Comparison of ENCODE assay signal across 10 mouse cellular contexts in the genomic region with DNA sequence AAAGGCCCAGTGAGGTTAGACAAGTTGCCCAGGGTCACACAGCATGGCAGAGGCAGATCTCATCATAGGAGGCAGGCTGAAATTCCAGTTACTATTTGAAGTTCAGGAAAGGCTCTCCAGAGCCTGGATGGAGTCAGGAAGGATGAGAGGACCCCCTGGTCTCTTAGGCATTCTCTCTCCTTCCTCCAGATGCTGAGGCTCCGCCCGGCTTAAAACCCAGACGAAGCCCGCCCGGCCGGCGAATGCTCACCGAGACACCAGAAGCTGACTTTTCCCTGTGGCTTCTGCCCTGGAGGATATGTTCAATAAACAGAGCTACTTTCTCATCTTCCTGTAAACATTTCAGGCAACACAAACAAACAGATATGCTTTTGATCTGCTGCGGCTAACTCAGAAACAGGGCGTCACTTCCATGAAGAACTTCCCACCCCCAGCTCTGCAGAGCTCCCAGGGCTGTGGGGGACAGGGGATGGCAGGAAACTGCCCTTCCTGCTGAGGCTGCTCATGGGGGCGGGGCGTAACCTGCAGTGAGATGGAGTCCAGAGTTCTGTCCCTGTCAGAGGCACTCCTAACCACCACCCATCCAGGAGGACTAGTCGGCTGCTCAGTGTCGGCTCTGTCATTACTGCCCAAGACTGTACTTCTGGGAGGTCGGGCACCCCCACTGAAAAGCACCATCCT. TPM values are rescaled to one million over a fixed set of nuclear protein-coding genes. Genes with fewer than 3 reads are reported as not detected.
DNase-seq lines count a peak whose midpoint lies in the region; ATAC-seq and TF ChIP-seq lines count a peak whose summit lies in the region.
"Had no signal": no experiment of that assay in that cellular context is flagged by ENCODE, and none has a peak within 500 bp of the region (broad histone marks: within the 10 kb centered on the region; RNA-seq: fewer than 3 reads in every experiment).

No protein-coding gene starts in this region.

- WGBS in hindbrain, postnatal 0 days: 39% methylated on average over 15 of the region's 15 CpGs

- H3K36me3 ChIP-seq in megakaryocyte, embryonic 14.5 days (replicated peaks; ENCODE audit: low read length): no peaks in the 10 kb centered on the region
- H3K36me3 ChIP-seq in hindbrain, postnatal 0 days (ENCODE audit: insufficient read depth, low read length): no peaks in the 10 kb centered on the region

- H3K9me3 ChIP-seq in megakaryocyte, embryonic 14.5 days: no peaks in the 10 kb centered on the region
- no peaks in the 10 kb centered on the region for H3K9me3 ChIP-seq in hindbrain, postnatal 0 days (ENCODE audit: low read length)
- H3K9me3 ChIP-seq: neural tube, embryonic 12.5 days had no signal

- peak overlapping the region; percentile 20 for H3K4me3 ChIP-seq in megakaryocyte, embryonic 14.5 days (replicated peaks)
- H3K4me3 ChIP-seq in hindbrain, postnatal 0 days (ENCODE audit: low read length): no peak overlapping the region
- H3K4me3 ChIP-seq: neural tube, embryonic 12.5 days had no signal

- ATAC-seq in megakaryocyte, adult 5-6 weeks (ENCODE audit: poor library complexity, severe bottlenecking): no peak
- ATAC-seq in granulocyte monocyte progenitor cell, adult 5-6 weeks (replicated peaks; ENCODE audit: poor library complexity, severe bottlenecking): peak; percentile 49
- ATAC-seq in hindbrain, postnatal 0 days: no peak
- ATAC-seq in monocyte, adult 5-6 weeks (replicated peaks; ENCODE audit: insufficient number of reproducible peaks, low FRiP score, low TSS enrichment, poor library complexity, severe bottlenecking): no peak

- H3K4me2 ChIP-seq in hindbrain, postnatal 0 days (ENCODE audit: low read depth, low read length): no peak overlapping the region
- H3K4me2 ChIP-seq: neural tube, embryonic 12.5 days had no signal

- H3K27ac ChIP-seq in hindbrain, postnatal 0 days: peak overlapping the region; percentile 59
- H3K27ac ChIP-seq: neural tube, embryonic 12.5 days had no signal

- H3K4me1 ChIP-seq in megakaryocyte, embryonic 14.5 days: peaks cover 18% of the 10 kb centered on the region
- peaks cover 72% of the 10 kb centered on the region for H3K4me1 ChIP-seq in hindbrain, postnatal 0 days (ENCODE audit: insufficient read depth, low read length)

- peaks cover 84% of the 10 kb centered on the region for H3K27me3 ChIP-seq in megakaryocyte, embryonic 14.5 days (replicated peaks)
- no peaks in the 10 kb centered on the region for H3K27me3 ChIP-seq in hindbrain, postnatal 0 days (ENCODE audit: insufficient read depth, low read length)
- H3K27me3 ChIP-seq: neural tube, embryonic 12.5 days had no signal

- no peak for DNase-seq in hindbrain, postnatal 0 days (ENCODE audit: low spot score)
- peak; percentile 80 to 89 for DNase-seq in lung, adult 18-20 months
- DNase-seq in ovary, postnatal 14 days (ENCODE audit: low spot score): no peak
- no peak for DNase-seq in layer of hippocampus, postnatal 36 days

- no peak for TF ChIP-seq CTCF in hindbrain, postnatal 0 days (IDR thresholded peaks at IDR 0.05; ENCODE audit: low read depth)

- H3K9ac ChIP-seq in hindbrain, postnatal 0 days (replicated peaks; ENCODE audit: low read length): no peak overlapping the region
- H3K9ac ChIP-seq: neural tube, embryonic 12.5 days had no signal

RNA-seq across cellular contexts. Expression of a gene that starts 13.9 kb away (rescaled TPM):
- polyA plus RNA-seq in megakaryocyte, embryonic 14.5 days (2012; ENCODE audit: insufficient read depth, low replicate concordance): 0.13 TPM in 1 of 2 replicates, not detected in the other
- 0.11 and 0.18 TPM in 2 replicates for total RNA-seq in megakaryocyte, adult 5-6 weeks (2015)
- total RNA-seq in megakaryocyte, adult 5-6 weeks (2017): 0.22 TPM in 1 of 2 replicates, not detected in the other
- total RNA-seq in granulocyte monocyte progenitor cell, adult 5-6 weeks (2014; fragmentation: Nextera tagmentation): 2.0 TPM in 1 of 2 replicates, not detected in the other
- total RNA-seq in granulocyte monocyte progenitor cell, adult 5-6 weeks (2017): not detected in 2 replicates
- total RNA-seq in hindbrain, postnatal 0 days (2014; rRNA removed): 42.6 and 47.2 TPM in 2 replicates
- polyA plus RNA-seq in hindbrain, postnatal 0 days (2015; fragmentation: Nextera tagmentation; extraction: Ambion mirVana): 24.7 and 25.0 TPM in 2 replicates
- total RNA-seq in monocyte, adult 5-6 weeks (2017): 0.49 TPM in 1 of 3 replicates, not detected in the others
- 100 to 1,000 TPM; 238 TPM for total RNA-seq in layer of hippocampus, postnatal 36 days (2021)
- total RNA-seq: MEL had no signal

Comparison
In these comparisons a context has a peak if more than half of its experiments do, and no peak if none do; other contexts are left out.
1. DNase-seq: peak in lung, adult 18-20 months (2 of 2); none in hindbrain, postnatal 0 days (single experiment), ovary, postnatal 14 days (single experiment) and layer of hippocampus, postnatal 36 days (0 of 2).
2. RNA of a gene that starts 13.9 kb away (total RNA-seq): 238 TPM in layer of hippocampus, postnatal 36 days and 42.6 to 47.2 TPM in hindbrain, postnatal 0 days; 2.0 TPM in granulocyte monocyte progenitor cell, adult 5-6 weeks, 0.11 to 0.22 TPM in megakaryocyte, adult 5-6 weeks and 0.49 TPM in monocyte, adult 5-6 weeks; every median in the first group is over 10 times any median in the second.